Mouse (Mus musculus): ENCODE measurements around the gene Rxfp3.

DNA sequence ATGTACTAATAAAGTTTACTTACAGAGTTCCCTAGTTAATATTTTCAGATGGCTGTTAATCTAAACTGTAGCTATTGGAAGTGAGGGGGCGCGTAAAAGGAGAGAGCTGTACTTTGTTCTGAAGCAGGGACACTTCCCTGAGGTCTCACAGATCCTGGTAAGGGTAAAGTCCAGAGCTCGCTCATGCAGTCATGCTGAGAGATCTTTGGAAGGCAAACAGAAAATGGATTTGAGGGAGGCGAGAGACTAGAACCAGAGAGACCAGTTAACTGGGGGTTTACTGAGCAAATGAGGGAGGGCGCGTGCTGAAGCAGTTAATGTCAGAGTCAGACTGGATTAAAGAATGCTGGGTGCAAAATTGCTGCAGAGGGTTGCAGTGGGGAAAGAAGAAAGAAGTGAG lies 52.0 kb downstream of the Rxfp3 start:
- TF ChIP-seq TAL1 (IDR thresholded peaks at IDR 0.05; ENCODE audit: low read length) (no peak), GATA1 (IDR thresholded peaks at IDR 0.05; ENCODE audit: low read length) (no peak)
